Mouse (Mus musculus) right cerebral cortex, postnatal 10 days (tissue): Measurements from ENCODE around the gene Vps53.

Source experiments
- DNase-seq, 2 experiments: peaks; one replicate each; pipeline ENCODE4 v3.0.0; 2021; ENCODE audit warnings: low spot score in 2 of 2

The Vps53 gene

DNA sequence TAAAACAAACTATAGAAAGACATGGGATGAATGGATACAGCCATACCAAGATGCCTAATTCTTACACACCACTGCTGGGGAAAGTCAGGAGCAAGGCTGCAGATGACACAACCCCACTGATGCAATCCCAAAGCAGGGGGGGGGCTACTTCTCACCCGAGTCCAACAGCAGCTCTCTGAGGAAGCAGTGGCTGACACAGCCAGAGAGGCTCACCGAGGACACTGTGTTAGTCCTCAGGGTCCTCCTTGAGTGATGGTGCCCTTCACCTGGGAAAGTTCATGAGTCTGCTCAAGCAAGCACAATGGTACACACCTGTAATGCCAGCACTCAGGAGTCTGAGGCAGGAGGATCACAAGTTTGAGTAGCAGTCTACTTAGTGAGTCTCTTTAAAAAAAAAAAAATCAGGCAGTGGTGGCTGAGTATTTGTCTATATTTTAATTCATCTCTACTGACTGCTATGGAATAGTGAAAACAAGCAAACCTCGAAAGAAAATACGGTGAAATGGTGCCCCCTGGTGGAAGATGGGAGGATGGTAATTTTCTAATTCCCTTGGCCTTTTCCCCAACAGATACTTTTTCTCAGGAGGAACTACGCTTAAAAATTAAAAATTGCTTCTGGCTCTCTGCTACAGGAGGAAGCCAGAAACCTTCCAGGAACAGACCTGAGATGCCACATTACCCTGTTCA, 12.2 kb downstream of the Vps53 start:
- peak; percentile 75 to 80 for DNase-seq

DNA sequence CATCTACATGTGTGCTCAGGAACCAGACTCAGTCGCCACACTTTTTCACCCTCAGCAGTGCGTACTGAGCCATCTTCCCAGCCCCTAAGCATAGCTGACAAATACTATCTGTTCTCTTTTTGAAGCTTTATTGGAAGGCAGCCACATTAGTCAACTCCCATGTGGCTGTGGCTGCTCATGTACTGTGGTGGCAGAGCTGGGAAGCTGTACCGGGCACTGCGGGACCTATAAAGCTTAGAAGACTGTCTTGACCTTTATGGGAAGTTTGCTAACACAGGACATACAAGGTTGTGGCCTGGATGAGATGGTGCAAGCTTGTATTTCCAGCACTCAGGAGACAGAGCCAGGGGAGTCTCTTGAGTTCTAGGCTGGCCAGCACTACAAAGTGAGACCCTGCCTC, 12.8 kb downstream of the Vps53 start:
- DNase-seq, result no peak

DNA sequence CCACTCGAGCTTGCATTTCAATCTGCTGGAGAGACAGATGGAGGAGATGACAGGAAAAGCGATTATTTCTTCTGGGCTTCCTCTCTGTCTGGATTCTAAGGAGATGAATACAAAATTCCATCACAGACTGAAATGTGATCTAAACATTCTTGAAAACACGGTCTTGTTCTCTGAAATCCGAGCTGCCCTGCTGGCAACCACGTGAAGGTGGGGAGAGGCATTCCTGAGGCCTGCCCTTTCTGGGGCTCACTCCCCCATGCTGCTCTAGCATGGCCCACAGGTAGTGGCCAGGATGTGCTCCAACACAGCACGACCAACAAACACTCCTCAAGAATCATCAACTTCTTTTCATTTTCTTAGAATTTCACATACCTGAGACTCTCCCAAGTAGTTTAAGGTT, 19.2 kb downstream of the Vps53 start:
- no peak for DNase-seq

DNA sequence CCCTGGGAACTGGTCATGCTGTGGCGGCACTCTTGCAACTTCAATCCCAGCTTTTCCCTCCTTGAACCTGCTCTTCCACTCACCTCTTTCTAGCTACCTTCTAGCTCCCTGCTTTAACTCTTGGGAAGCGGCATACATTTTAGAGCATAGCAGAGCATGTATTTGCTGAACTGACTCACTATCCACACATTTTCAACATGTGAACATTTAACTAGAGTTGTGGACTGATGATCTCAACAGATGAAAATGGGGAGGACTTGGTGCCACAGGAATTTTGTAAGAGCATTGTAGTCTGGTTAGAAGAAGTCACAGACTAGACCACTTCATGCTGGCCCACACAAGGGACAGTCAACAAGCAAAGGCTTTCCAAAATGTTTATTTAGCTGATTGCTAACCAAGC, 21.1 kb downstream of the Vps53 start:
- DNase-seq, result no peak

DNA sequence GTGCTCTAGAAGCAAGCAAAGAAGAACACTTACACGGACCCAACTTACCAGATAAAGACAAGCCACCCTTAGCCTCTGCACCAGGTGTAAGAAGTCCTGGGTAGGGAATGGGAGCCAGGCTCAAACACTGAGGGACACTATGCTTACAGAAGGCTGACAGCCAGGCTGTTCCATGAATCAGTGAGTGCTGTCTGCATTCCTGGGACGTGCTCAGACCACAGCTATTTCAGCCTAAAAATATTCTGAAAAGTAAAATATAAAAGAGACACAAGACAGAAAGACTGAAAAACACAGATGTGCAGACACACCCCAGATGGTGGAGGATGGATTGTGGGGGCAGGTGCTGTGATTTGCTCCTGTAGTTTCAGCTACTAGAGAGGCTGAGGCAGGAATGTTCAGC, 24.6 kb downstream of the Vps53 start:
- no peak for DNase-seq

DNA sequence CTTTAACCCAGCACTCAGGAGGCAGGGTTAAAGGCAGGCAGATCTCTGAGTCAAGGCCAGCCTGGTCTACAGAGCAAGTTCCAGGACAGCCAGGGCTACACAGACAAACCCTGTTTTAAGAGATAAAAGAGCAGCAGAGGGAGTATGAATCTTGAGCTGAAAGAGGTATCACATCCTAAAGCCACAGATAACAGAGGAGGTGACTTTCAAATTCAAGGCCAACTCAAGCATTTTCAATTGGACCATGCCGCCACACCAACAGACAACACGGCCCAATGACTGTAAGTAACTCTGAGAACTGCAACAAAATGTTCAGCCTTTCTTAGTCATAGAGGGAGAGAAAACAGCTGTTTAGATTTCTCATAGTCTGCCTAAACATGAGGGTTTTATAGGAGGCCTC, 25.2 kb downstream of the Vps53 start:
- DNase-seq, result no peak

DNA sequence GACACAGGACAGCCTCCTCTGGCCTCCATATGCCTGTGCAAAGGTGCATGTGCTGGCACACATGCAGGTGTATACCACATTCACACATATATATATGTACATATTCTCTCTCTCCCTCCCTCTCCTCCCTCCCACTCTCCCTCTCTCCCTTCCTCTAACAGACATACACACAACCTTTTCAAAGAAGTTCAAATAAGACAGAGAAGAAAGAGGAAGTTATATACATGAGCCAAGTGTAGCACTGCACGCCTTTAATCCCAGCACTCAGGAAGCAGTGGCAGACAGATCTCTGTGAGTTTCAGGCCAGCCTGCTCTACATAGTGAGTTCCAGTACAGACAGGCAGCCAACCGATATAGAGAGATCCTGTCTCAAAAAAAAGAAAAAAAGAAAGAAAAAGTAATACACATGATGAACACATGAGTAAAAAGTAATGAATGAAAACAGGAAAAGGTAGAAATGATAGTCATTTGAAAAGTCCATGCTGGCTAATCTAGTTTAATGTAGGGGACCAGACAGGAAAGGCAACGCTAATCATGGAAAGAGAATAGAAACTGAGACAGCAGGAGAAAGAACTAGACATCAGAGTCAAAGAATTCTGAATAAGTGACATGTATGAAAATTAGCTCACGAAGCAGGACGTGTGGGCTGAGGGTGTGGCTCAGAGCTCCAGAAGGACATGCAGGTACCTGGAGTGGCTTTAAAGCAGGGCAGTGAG, 26.1 kb downstream of the Vps53 start:
- DNase-seq, result no peak

DNA sequence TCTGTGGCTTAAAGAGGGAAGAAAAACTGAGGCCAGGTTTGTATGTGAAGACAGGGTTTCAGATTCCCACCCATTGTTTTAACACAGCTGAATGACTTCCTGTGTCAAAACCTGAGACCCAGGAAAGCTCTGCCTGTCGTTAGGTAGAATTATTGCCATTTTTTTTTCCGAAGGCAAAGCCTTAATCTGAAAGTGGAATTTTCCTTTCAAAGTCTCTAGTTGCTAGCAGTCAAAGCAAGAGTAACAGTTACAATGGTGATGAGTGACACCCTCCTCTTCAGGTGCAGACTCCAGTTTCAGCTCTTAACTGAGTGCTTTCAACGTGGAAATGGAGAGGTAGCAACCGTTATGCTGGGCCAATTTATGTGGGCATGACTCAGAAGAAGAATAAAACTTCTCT, 28.5 kb downstream of the Vps53 start:
- DNase-seq, result no peak

DNA sequence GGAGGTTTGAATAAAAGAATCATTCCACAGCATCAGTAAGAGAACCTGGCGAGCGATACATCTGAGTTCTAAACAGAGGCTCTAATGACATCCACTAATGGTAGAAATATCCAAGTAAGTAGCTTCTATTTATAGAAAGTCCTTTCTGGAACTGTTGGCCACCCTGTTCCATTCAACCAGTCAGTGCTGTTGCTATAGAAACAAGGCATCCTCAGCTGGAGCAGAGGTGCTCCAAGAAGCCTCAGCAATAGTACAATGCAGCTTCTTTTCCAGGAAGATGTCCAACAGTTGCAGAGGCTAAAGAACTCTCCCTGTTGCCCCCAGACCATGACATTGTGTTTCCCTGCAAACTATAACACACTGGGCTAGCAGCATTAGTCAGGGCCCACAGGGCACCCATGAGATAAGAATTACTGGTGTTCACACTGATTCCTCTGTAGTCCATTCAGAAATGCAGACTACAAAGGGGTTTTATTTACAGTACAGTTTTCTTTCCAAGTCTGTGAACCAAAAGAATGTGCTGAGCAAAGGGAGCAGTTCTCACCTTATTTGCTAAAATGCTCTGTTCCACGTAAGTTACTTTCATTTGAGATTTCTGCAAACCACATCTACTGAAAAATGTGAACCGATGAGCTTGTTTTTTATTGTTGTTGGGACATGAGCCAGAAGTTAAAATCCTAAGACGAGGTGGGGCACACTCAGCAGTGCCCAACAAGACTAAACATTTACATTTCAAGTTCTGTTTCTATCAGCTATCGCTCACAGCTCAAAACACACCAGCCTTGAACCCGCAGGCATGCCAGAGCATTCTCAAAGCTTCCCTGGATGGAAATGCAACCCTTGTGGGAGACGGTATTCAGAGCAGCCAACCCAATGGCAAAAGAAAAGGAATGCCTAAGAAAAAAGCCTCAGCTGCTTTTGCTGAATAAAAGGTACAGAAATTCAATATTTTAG, 31.1 kb downstream of the Vps53 start:
- DNase-seq, result peak; percentile 24 to 56

DNA sequence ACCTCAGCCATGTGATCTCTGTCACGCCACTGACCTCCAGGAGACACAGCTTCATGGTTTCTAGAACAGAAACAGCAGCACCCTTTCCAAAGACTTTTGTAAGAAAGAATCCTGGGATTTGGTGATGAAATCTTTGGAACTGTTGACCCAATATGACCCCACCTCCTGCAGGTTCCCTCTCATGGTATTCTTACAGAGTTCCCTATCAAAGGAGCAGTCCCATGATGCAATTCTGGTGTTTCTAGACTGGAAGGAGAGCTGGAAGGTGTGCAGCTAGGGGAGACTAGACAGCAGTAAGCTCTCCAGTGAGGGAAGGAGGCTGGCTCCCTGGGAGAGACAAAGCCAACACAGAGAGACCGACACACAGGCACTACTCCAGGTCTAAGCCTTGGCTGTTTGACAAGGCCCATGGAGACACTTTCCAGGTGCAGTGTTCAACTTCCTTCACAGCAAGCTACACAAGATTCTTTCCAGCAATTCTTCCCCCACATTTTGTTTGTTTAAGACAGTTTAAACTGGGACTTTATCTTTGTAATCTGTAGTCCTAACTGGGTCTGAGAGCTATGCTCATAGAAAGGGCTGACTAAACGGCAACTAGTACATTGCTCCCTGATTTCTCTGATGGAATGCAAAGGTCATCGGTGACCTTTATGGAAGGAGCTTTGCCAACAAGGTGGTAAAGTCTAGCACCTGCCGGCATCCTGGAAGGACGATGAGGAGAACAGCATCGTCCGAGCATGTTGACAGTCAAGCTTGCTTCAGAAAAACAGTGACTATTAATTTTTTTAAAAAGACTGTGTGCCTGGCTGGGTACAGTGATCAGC, 33.0 kb downstream of the Vps53 start:
- DNase-seq, result no peak

DNA sequence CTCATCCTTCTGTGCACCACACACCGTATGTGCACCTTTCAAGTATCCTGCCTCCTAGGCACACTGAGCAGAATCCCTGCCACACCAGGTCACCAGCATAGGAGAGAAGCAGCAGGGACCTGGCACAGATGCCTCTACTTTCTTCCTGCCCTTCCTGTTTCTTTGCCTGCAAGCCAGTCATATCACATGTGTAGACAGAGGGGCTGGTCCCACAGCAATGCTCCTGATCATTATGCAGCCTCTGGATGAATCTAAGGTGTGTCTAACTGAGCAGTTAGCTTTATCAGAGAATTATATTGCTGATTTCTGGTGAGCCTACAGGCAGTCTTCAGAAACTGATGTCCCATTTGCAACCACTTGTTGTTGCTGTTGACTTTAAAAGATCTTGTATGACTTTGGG, 34.3 kb downstream of the Vps53 start:
- DNase-seq, result no peak

DNA sequence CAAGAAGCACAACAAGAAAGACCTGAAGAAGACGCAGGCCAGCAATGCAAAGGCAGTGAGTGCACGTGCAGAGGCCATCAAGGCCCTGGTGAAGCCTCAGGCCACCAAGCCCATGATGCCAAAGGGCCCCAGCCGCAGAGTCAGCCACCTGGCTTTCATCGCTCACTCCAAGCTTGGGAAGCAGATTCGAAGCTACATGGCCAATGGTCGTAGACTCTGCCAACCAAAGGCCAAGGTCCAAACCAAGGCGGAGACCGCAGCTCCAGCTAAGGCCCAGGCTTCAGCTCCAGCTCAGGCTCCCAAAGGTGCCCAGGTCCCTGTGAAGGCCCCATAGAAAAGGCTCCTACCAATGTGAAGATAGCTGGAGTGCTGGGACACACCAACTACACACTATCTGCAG, 35.1 kb downstream of the Vps53 start:
- DNase-seq, result no peak

DNA sequence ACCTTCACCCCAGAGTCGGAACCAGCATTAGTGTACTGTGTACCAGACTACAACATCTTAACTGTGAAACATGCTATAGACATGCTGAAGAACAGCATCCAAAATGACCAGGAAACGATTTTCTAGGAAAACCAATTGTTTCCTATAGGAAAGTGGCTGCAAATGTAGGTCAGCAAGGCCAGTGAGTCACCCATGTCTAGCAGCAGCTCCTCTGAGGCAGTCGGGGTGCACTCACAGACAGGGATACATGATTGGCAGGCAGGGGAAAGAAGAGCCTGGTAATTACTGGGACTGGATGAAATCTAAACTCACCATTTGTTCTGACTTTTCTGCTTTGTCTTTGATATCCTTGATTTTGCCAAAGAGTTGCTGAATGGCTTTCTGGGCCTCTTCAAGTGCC, 41.5 kb downstream of the Vps53 start:
- DNase-seq, result no peak

DNA sequence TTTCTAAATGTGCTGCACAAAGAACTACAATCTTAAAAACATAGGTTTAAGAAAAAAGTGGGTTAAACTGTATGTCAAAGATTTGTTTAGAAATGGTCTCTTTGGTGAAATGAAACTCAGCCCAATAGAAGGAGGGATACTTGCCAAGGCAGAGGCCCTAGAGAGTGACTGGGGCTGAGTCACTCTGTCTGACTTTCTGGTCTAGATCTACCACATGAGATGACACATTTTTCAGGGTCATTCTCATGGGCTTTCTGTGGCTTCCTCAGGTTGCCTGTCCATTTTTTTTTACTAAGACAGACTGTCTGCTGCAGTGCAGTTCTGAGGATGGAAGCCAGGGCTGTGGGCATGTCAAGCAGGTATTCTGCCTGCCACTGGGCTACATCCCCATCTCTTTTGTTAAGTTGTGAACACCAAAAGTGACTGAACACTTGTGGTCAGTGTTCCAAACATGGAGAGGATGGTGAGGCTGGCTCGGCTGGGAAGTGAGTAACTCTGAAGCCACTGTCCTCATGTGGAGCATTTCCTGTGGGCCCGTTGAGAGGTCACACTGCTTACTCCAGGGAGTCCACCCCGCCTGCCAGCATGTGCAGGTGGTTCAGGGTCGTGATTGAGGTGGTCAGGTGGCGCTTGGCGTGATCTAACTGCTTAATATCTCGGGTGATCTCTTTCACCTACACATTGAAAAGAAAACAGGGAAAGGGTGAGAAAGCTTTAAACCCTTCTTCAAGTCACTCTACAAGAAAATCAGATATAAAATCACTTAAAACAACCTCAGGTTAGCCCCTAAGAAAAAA, 43.6 kb downstream of the Vps53 start:
- DNase-seq, result no peak

DNA sequence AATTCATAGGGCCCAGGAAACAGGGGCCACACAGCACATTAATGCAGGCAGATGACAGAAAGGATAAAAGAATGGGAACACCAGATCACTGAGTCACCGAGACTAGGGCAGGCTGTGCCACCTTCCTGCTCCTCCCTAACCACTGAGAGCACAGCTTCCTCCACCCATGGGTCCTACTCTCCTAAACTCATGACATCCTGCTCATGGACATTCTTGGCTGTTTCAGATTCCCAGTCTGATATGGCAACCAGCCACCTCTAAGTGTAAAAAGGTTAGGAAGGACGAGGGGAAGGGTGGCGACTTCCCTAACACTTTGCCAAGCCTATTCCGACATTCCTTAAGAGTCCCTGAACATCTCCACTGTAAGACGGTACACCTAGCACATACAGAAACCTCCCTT, 48.6 kb downstream of the Vps53 start:
- no peak for DNase-seq

DNA sequence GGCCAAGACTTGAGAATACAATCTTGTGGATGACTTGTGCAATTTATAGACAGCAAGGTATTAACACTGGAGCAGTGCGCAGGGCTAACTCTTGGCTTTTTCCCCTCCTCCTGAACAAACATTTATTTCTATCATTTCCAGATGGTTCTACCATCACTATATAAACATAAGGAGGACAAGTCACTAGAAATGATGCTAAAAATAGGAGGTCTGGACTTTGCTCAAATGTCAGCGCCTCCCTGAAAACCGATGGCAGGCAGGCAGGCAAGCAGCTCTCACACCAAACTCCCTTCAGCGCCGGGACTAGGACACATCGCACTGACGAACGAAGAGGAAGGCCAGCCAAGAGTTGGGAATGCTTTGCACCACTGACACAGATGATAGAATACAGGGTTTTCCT, 54.1 kb downstream of the Vps53 start:
- no peak for DNase-seq

DNA sequence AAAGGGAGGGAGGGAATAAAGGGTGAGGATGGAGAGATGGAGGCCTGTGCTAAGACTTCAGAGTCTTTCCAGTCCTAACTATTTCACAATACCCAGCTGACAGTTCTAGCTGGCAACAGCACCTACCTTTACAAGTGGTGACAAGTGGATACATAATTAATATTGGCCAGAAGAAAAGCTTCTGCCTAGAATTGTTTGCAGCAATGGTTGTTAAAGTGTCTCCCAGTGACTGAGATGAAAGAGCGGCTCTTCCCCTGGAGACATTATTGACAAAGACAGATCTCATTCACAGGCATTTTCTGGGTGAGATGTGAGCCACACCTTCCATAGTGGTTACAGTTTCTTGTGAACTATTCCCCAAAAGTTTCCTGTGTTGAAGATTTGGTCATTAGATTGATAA, 55.9 kb downstream of the Vps53 start:
- no peak for DNase-seq

DNA sequence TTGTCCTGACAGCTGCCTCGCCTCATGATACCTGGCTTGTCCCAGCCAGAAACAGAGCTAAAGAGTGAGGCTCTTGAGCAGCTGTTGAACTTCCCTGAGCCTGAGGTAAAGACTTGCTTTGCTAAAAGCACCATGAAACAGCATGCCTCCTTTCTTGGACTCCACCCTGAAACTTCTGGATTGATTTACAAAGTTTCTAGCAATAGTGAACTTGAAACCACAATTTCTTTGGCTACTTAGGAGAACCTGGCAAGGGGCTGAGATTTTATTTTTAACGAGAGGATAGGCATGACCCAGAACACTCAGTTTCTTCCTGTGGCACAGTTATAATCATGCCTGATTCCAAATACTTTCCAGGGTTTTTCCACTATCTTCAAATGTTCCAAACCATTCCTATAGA, 56.9 kb downstream of the Vps53 start:
- DNase-seq, result no peak

DNA sequence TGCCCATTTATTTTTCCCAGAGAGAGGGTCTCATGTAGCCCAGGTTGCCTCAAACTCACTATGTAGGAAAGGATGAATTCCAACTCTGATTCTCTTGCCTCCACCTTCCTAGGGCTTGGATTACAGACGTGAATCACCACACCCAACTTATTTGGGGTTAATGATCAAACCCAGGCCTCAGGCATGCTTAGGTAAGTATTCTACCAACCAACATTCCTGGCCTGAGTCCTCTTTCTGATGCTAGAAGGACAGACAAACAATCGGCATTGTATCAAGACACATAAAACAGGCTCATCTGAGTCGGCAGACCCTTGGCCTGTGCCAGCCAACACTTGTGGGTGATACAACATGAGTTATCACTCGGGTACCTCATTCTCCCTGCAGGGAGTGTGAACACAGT, 58.4 kb downstream of the Vps53 start:
- DNase-seq, result no peak

DNA sequence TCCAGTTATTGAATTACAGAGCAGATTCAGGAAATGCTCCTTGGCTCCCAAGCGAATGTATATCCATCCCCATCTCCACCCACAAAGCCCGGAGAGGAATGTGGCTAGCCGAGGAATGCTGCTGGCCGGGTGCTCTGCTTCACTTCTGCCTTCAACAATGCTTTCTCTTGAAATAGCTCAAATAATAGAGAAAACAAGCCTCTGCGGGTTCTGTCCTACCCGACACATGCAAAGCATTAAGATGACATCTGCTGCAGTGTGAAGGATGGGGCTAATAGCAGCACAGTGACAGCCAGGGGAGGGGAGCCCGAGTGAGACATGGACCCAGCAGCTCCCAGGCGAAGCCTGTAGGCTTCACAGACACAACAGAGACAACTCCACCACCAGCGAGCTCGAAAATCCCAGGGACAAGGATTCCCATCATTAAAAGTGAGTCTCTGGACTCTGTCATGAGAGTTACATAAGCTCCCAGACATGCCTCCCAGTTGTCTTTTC, 59.0 kb downstream of the Vps53 start:
- DNase-seq, result no peak

DNA sequence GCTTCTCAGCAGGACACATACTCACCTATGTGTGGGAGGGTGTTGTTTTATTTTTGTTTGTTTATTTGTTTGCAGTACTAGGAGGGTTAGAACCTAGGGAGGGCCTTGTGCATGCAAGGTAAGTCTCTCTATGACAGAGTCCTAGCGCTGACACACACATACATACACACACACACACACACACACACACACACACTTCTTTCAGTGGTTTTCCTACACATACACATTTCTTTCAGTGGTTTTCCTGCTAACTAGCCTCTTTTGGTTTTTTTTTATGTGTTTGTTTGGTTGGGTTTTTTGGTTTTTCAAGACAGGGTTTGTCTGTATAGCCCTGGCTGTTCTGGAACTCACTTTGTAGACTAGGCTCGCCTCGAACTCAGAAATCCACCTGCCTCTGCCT, 69.0 kb downstream of the Vps53 start:
- no peak for DNase-seq
